Mouse (Mus musculus) heart, embryonic 14.5 days (tissue): Measurements from ENCODE around the gene Mdfic. TPM values are rescaled to one million over a fixed set of nuclear protein-coding genes. Genes with fewer than 3 reads are reported as not detected.

Source experiments
- ATAC-seq: fragments of 200-750 bp; cut with Nextera tagmentation; 2 replicates; pipeline ENCODE4 v1.8.0; 2017; ENCODE audit warnings: low read depth, moderate TSS enrichment; ENCODE audit not compliant: insufficient number of reproducible peaks, insufficient read depth, low FRiP score
- H3K27ac ChIP-seq, 2 experiments: fragments of 200-500 bp in 1 of 2; fragments of 300-500 bp in 1 of 2; sonication (generic) in 1 of 2; replicated peaks in 1 of 2; 2 replicates each; pipeline ENCODE4 v1.5.1; 2012 to 2014; ENCODE audit warnings: low read depth in 2 of 2, low read length in 2 of 2, control low read depth in 1 of 2, mild to moderate bottlenecking in 1 of 2, mixed read lengths in 1 of 2; ENCODE audit not compliant: control insufficient read depth in 1 of 2, insufficient read depth in 1 of 2
- H3K27me3 ChIP-seq: fragments of 300-500 bp; sonication (generic); 2 replicates; pipeline ENCODE4 v1.6.1; 2014; ENCODE audit warnings: mild to moderate bottlenecking, low read length, control low read depth; ENCODE audit not compliant: control insufficient read depth, insufficient read depth
- H3K36me3 ChIP-seq: fragments of 300-500 bp; sonication (generic); 2 replicates; pipeline ENCODE4 v1.6.1; 2014; ENCODE audit warnings: mild to moderate bottlenecking, control low read depth, low read length, mixed read lengths; ENCODE audit not compliant: control insufficient read depth, insufficient read depth
- H3K4me1 ChIP-seq, 2 experiments: fragments of 200-500 bp in 1 of 2; fragments of 300-500 bp in 1 of 2; sonication (generic) in 1 of 2; 2 replicates each; pipeline ENCODE4 v1.6.1; 2012 to 2014; ENCODE audit warnings: low read length in 2 of 2, control low read depth in 1 of 2, mixed read lengths in 1 of 2; ENCODE audit not compliant: control insufficient read depth in 2 of 2, insufficient read depth in 2 of 2
- H3K4me2 ChIP-seq: fragments of 300-500 bp; sonication (generic); 2 replicates; pipeline ENCODE4 v1.6.1; 2014; ENCODE audit warnings: mild to moderate bottlenecking, low read length
- H3K4me3 ChIP-seq, 2 experiments: fragments of 200-500 bp in 1 of 2; fragments of 300-500 bp in 1 of 2; sonication (generic) in 1 of 2; 2 replicates each; pipeline ENCODE4 v1.5.1; 2012 to 2014; ENCODE audit warnings: low read length in 2 of 2, mild to moderate bottlenecking in 2 of 2, control low read depth in 1 of 2, low read depth in 1 of 2, moderate library complexity in 1 of 2; ENCODE audit not compliant: control insufficient read depth in 1 of 2, insufficient read depth in 1 of 2
- H3K9ac ChIP-seq: fragments of 300-500 bp; sonication (generic); 2 replicates; pipeline ENCODE4 v1.6.1; 2014; ENCODE audit warnings: mild to moderate bottlenecking, low read length
- H3K9me3 ChIP-seq: fragments of 300-500 bp; sonication (generic); 2 replicates; pipeline ENCODE4 v1.6.1; 2016; ENCODE audit warnings: low read length, control low read depth; ENCODE audit not compliant: control insufficient read depth
- WGBS: fragments of 180-500 bp; shearing (Covaris S2); extraction: QIAGEN DNeasy Blood & Tissue Kit; methylation state at CpG from one replicate; pipeline ENCODE4 v1.1.7; 2014; 5-methylcytosine and 5-hydroxymethylcytosine counted together
- polyA plus RNA-seq: library from polyadenylated mRNA; unstranded; fragments of >200 nt; fragmentation: Nextera tagmentation; extraction: Ambion mirVana; gene quantifications from 2 replicates; pipeline ENCODE4 v1.2.1, GENCODE M21; 2014

Mdfic gene
- polyA plus RNA-seq, 1 experiment from 2014 or later: 7.6 TPM

- H3K27ac ChIP-seq: peak overlapping the region; percentile 4 to 21; a peak in 3 of 4 replicates
Observed at GRCm38 (mm10) chr6:15793602-15794345, 73.3 kb downstream of the Mdfic start.

GRCm38 (mm10) chr6:15794801-15795200 lies 74.3 kb downstream of the Mdfic start:
- 91% methylated on average over 3 of the region's 3 CpGs for WGBS

More at GRCm38 (mm10) chr6:15793602-15794345, 73.3 kb downstream of the Mdfic start:
- no peak overlapping the region for H3K9ac ChIP-seq
- 71% methylated on average over 8 of the region's 8 CpGs for WGBS
- H3K9me3 ChIP-seq: no peaks in the 10 kb centered on the region
- no peak overlapping the region for H3K4me3 ChIP-seq
- peaks cover 2 to 11% of the 10 kb centered on the region in 2 experiments; a peak in 3 of 4 replicates for H3K4me1 ChIP-seq
- ATAC-seq: no peak
- no peaks in the 10 kb centered on the region for H3K36me3 ChIP-seq
- H3K4me2 ChIP-seq: 0 out of 2 replicates have a peak overlapping the region, but pooled peaks have one; percentile 14
- no peaks in the 10 kb centered on the region for H3K27me3 ChIP-seq

DNA sequence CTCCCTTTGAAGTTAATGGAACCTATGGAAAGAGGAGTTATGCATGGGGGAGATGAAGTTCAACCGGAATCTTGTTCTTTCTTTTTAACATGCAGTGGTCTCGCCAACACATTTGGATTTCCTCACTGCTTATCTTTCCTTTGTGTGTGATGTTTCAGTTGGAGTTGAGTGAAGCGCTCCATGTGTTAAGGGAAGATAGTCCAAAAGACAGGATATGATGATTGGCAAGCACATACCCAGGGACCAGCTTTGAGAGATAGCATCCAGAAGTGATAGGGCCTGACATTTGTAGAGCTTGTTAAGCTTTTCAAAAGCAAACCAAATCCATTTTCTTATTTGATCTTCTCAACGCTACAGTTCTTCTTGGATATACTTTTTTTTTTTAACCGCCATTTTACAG lies 86.9 kb downstream of the Mdfic start:
- Histone ChIP-seq H3K9ac (no peak overlapping the region), H3K27me3 (no peaks in the 10 kb centered on the region), H3K4me2 (no peak overlapping the region), H3K4me3 (no peak overlapping the region), H3K27ac (no peak overlapping the region), H3K9me3 (no peaks in the 10 kb centered on the region), H3K36me3 (0 out of 2 replicates have a peak, but pooled peaks cover under 1% of the 10 kb centered on the region), H3K4me1 (no peaks in the 10 kb centered on the region)
- WGBS: 70% methylated on average over 5 of the region's 5 CpGs
- ATAC-seq: peak; percentile 59; the same call in 1 of the 2 replicates

More at GRCm38 (mm10) chr6:15794801-15795200, 74.3 kb downstream of the Mdfic start:
- Histone ChIP-seq H3K9ac (no peak overlapping the region), H3K4me3 (no peak overlapping the region), H3K4me1 (peaks cover 2 to 8% of the 10 kb centered on the region in 2 experiments; a peak in 2 of 4 replicates), H3K9me3 (no peaks in the 10 kb centered on the region), H3K27ac (no peak overlapping the region), H3K36me3 (peaks cover 4% of the 10 kb centered on the region), H3K27me3 (no peaks in the 10 kb centered on the region), H3K4me2 (no peak overlapping the region)
- ATAC-seq: no peak

GRCm38 (mm10) chr6:15825236-15825635 lies 104.8 kb downstream of the Mdfic start:
- Histone ChIP-seq H3K4me1 (peaks cover 2 to 22% of the 10 kb centered on the region in 2 experiments; a peak in 3 of 4 replicates), H3K27ac (no peak overlapping the region), H3K4me2 (no peak overlapping the region), H3K9me3 (no peaks in the 10 kb centered on the region), H3K27me3 (no peaks in the 10 kb centered on the region), H3K9ac (no peak overlapping the region), H3K36me3 (no peaks in the 10 kb centered on the region), H3K4me3 (no peak overlapping the region)
- ATAC-seq: no peak
- 61% methylated on average over 3 of the region's 3 CpGs for WGBS

- Histone ChIP-seq H3K4me3 (no peak overlapping the region), H3K27ac (no peak overlapping the region), H3K9me3 (peaks cover 7% of the 10 kb centered on the region), H3K4me2 (0 out of 2 replicates have a peak overlapping the region, but pooled peaks have one; percentile 29), H3K27me3 (no peaks in the 10 kb centered on the region), H3K9ac (no peak overlapping the region), H3K4me1 (peaks cover 2 to 17% of the 10 kb centered on the region in 2 experiments; a peak in 2 of 4 replicates), H3K36me3 (no peaks in the 10 kb centered on the region)
- 35% methylated on average over 2 of the region's 2 CpGs for WGBS
- ATAC-seq: no peak
Observed at GRCm38 (mm10) chr6:15829812-15830211, 109.4 kb downstream of the Mdfic start.

DNA sequence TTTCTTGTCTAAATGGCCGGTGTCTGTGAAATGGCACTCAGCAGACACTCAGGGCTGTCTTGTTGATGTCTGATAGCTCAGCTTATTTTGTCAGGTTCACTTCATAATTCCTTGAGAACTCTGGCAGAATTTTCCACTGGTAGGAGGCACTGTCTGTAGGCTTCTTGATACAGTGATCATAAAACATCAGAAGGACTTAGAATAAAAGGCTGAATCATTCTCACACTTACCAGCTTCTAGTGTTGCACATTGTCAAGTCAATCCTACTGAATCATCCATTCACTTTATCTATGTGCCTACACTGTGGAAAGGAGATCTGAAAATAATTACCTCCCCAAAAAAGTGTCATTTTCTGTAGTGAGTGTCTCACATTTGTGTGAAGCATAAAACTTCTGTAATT lies 110.2 kb downstream of the Mdfic start:
- ATAC-seq: no peak
- Histone ChIP-seq H3K36me3 (no peaks in the 10 kb centered on the region), H3K9me3 (peaks cover 7% of the 10 kb centered on the region), H3K4me3 (no peak overlapping the region), H3K27ac (no peak overlapping the region), H3K4me1 (peaks cover 2 to 17% of the 10 kb centered on the region in 2 experiments; a peak in 2 of 4 replicates), H3K9ac (no peak overlapping the region), H3K27me3 (no peaks in the 10 kb centered on the region), H3K4me2 (no peak overlapping the region)
- WGBS: 24% methylated on average over 1 of the region's 1 CpGs

DNA sequence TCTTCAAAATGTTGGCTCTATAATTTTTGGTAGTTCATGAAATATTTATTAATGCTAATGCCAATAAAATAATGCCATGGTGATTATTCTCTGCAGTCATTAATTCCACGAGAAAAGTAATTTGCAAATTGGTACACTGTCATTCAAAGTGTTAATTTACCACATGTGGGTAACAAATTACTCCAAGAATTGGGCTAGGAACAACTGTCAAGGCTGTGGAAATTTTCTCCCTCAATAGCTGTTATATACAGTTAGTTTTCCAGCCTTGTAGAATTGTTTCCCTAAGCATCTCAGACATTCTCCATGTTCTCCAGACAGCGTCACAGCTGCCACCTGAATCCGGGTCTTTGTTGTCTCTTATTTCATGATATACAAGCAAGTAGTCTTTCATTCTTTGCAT lies 117.2 kb downstream of the Mdfic start:
- no peaks in the 10 kb centered on the region for H3K4me1 ChIP-seq
- H3K4me2 ChIP-seq: no peak overlapping the region
- H3K9me3 ChIP-seq: peaks cover 7% of the 10 kb centered on the region
- no peaks in the 10 kb centered on the region for H3K27me3 ChIP-seq
- H3K27ac ChIP-seq: no peak overlapping the region
- no peak for ATAC-seq
- no peaks in the 10 kb centered on the region for H3K36me3 ChIP-seq
- no peak overlapping the region for H3K4me3 ChIP-seq
- 82% methylated on average over 3 of the region's 3 CpGs for WGBS
- H3K9ac ChIP-seq: no peak overlapping the region
